Mouse (Mus musculus) spleen, postnatal 4 days (tissue): ENCODE measurements around the gene Ms4a13.
"Not testable (repeated sequence)": the region's sequence is repeated elsewhere in the genome, so short reads cannot be mapped to it uniquely, and the experiment has no call there.

Experiments
- DNase-seq, 2 experiments: peaks; one replicate each; pipeline ENCODE4 v3.0.0; 2022; ENCODE audit warnings: low spot score in 2 of 2

Ms4a13 gene

GRCm38 (mm10) chr19:11196546-11196945 lies at the start of gene Ms4a13:
Gene Ms4a13 (minus strand): TSS chr19:11196737.
- no peak for DNase-seq

GRCm38 (mm10) chr19:11244230-11244629 lies 47.7 kb upstream of the Ms4a13 start:
- DNase-seq = no peak

GRCm38 (mm10) chr19:11242560-11242959 lies 46.0 kb upstream of the Ms4a13 start:
- DNase-seq = no peak

DNA sequence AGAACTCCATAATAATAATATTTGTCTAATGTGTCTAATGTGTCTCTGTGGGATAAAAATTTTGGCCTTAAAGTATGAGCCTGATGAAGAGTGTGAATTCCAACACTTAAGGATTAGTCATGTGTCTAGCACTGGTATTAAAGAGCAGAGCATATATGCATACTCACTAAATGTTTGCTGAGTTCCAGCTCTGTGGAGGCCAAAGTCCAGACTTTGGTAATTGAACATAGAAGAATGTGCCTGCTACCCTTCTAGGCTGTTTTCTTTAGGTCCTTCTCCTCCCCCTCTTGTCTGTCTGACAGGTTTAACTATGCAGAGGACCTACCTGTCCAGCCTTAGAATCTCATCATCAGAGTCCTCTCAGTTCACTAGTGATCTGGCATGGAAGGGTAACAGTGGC lies 39.3 kb upstream of the Ms4a13 start:
- DNase-seq = no peak

GRCm38 (mm10) chr19:11234921-11235735 lies 38.6 kb upstream of the Ms4a13 start:
- DNase-seq = no peak

DNA sequence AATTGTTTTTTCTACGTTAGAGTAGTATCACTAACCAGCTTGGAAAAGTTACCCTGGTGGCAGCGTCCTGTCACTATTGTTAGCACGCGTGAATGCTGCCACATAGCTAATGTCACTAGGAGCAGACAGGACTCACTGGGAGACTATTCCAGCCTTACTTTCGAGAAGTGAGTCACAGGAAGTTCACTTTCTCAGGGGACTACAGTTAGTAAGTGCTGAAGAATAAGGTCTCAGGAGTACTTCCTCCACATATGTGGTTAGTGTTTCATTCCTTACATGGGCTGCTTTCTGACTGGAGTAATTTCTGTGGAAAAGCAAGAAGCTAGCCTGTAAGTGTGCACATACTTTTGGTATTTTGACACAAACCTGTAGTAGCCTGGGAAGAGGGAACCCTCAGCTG lies 37.7 kb upstream of the Ms4a13 start:
- DNase-seq = no peak

- no peak for DNase-seq
These were observed 35.8 kb upstream of the Ms4a13 start, which contains the start of gene Ms4a12 for GRCm38 (mm10) chr19:11232348-11232747. Gene Ms4a12 (minus strand): TSS chr19:11232448.

GRCm38 (mm10) chr19:11192552-11192951 lies 4.0 kb downstream of the Ms4a13 start:
- DNase-seq = no peak

- DNase-seq = peak; percentile 24 to 65
These were observed 12.4 kb downstream of the Ms4a13 start for GRCm38 (mm10) chr19:11184121-11184520.

DNA sequence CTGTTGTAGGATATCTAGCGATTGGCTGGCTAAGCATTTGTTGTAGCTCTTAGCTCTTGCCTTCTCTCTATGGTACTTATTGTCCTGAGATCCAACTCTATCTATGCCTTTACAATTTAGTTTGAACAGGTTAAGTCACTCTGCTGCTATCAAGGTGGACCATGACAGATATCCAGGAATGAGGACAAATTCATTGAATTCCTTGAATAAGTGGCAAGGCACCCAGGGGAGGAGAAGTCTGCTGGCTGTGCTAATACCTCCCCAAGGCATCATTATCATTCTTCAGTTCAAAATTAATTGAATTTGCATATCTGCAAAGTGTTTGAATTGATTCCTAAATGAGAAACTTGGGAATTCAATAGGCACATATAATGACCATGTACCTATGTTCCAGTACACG lies 19.1 kb downstream of the Ms4a13 start:
- DNase-seq = no peak

DNA sequence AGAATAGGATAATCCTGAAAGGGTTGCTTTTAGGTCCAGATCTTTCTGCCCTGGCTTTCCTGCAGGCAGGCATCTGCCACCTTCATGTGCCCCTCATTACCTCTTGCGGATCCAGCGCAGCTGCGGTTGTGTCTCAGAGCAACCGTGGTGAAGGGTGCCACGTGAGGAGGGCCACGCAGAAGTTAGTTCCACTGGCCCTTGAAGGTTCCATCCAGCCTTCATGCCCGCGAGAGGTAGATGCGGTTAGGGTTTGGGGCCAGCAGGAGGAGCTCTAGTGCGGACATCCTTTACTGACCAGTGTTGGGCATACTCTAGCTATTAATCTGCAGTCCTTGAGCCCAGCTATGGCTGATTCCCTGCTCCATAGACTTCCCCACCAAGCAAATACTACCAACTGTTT lies 31.4 kb downstream of the Ms4a13 start, which contains the start of gene 1700025F22Rik:
Gene 1700025F22Rik (minus strand): TSS at position 149 of the 400 bp plus-strand sequence.
- peak; percentile 33 to 70 for DNase-seq

DNA sequence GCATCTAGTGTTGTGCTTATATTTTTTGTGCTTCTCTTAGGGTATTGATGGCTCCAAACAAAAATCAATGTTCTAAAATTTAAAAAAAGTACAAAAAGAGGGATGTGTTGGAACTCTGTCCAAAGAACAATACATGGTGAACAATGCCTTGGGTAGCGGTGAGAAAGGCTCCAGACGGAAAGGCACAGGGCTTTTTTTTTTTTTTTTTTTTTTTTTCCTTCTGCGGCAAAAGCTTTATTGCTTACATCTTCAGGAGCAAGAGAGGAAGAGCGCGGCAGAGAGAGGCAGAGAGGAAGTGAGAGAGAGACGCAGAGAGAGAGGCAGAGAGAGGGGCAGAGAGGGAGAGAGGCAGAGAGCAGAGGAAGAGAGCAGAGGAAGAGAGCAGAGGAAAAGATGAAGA lies 38.6 kb downstream of the Ms4a13 start:
- not testable (repeated sequence) for DNase-seq

GRCm38 (mm10) chr19:11135336-11135735 lies 61.2 kb downstream of the Ms4a13 start:
- DNase-seq = no peak

GRCm38 (mm10) chr19:11134852-11135251 lies 61.7 kb downstream of the Ms4a13 start:
- no peak for DNase-seq

GRCm38 (mm10) chr19:11130776-11131175 lies 65.8 kb downstream of the Ms4a13 start, which contains the start of gene 1700017D01Rik:
Gene 1700017D01Rik (minus strand): TSS chr19:11130876.
- DNase-seq = not testable (repeated sequence)

DNA sequence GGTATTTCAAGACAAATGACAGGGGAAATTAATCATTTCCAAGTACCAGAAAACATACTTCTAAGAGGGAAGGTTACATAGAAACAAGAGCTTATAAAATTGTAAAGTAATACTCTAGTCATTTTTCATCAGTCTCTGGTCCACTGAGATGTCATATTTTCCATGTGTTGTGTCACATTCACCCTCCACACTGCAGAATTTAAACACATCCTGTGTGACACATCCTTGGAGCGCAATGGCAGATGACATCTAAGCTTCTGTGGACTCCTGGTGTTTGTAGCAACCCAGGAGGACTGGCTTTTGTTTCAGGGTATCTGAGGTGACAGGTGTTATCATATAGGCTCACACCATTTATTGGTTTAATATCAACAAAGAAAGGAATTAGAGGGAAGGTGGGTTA lies 66.8 kb downstream of the Ms4a13 start:
- DNase-seq = no peak

- DNase-seq = not testable (repeated sequence)
These were observed 75.5 kb downstream of the Ms4a13 start for GRCm38 (mm10) chr19:11121016-11121420.
